In genomic region chr10:75679204-75679603, GRCm38 (mm10) we compare ENCODE assay signal across 26 mouse cellular contexts. TPM values are rescaled to one million over a fixed set of nuclear protein-coding genes. Genes with fewer than 3 reads are reported as not detected.
DNase-seq lines count a peak whose midpoint lies in the region; ATAC-seq and TF ChIP-seq lines count a peak whose summit lies in the region.
"Had no signal": no experiment of that assay in that cellular context is flagged by ENCODE, and none has a peak within 500 bp of the region (broad histone marks: within the 10 kb centered on the region; RNA-seq: fewer than 3 reads in every experiment).

No protein-coding gene starts in this region.

- no peaks in the 10 kb centered on the region; the same call in 1 of the 2 replicates for H3K36me3 ChIP-seq in lung, postnatal 0 days (ENCODE audit: insufficient read depth, low read length)
- H3K36me3 ChIP-seq: forebrain, embryonic 15.5 days had no signal

- no peak for TF ChIP-seq EP300 in lung, postnatal 0 days (IDR thresholded peaks at IDR 0.05)

- no peak for ATAC-seq in lung, postnatal 0 days
- ATAC-seq: forebrain, embryonic 15.5 days; intestine, postnatal 0 days; Patski had no signal

- 0 out of 2 replicates have a peak overlapping the region, but pooled peaks have one; percentile 14 for H3K27ac ChIP-seq in cerebellum, adult 2 months (ENCODE audit: insufficient read depth, low read length)
- H3K27ac ChIP-seq in lung, postnatal 0 days (ENCODE audit: low read length) = peak overlapping the region; percentile 76; the same call in 1 of the 2 replicates
- H3K27ac ChIP-seq: embryonic facial prominence, embryonic 10.5 days; embryonic facial prominence, embryonic 13.5 days; forebrain, embryonic 12.5 days; forebrain, embryonic 15.5 days; heart, embryonic 10.5 days; heart, embryonic 13.5 days; hindbrain, embryonic 12.5 days; hindbrain, embryonic 15.5 days had no signal

- H3K27me3 ChIP-seq in cerebellum, adult 2 months (ENCODE audit: control insufficient read depth, insufficient read depth, low read length) = no peaks in the 10 kb centered on the region
- no peaks in the 10 kb centered on the region for H3K27me3 ChIP-seq in lung, postnatal 0 days (replicated peaks; ENCODE audit: insufficient read depth, low read length)
- H3K27me3 ChIP-seq: embryonic facial prominence, embryonic 13.5 days; forebrain, embryonic 12.5 days; forebrain, embryonic 15.5 days; heart, embryonic 13.5 days; hindbrain, embryonic 12.5 days; hindbrain, embryonic 15.5 days; Patski had no signal

- H3K4me3 ChIP-seq in cerebellum, adult 2 months (replicated peaks; ENCODE audit: insufficient read depth, low read depth, low read length) = no peak overlapping the region
- no peak overlapping the region for H3K4me3 ChIP-seq in lung, postnatal 0 days (ENCODE audit: low read depth, low read length)
- H3K4me3 ChIP-seq: embryonic facial prominence, embryonic 10.5 days; embryonic facial prominence, embryonic 13.5 days; erythroblast, embryonic 14.5 days; forebrain, embryonic 12.5 days; forebrain, embryonic 15.5 days; heart, embryonic 10.5 days; heart, embryonic 13.5 days; hindbrain, embryonic 12.5 days; hindbrain, embryonic 15.5 days had no signal

- TF ChIP-seq POLR2A in cerebellum, adult 2 months (IDR thresholded peaks at IDR 0.05; ENCODE audit: borderline replicate concordance, insufficient read depth, low read length) = no peak

- no peak for TF ChIP-seq CTCF in cerebellum, adult 2 months (IDR thresholded peaks at IDR 0.05; ENCODE audit: borderline replicate concordance, insufficient read depth, low read depth, low read length)
- TF ChIP-seq CTCF in lung, postnatal 0 days (IDR thresholded peaks at IDR 0.05) = no peak

- WGBS in cerebellum, adult 2 months = 83% methylated on average over 6 of the region's 6 CpGs
- 90% methylated on average over 6 of the region's 6 CpGs for WGBS in lung, postnatal 0 days

- H3K9ac ChIP-seq in lung, postnatal 0 days (replicated peaks; ENCODE audit: low read depth) = no peak overlapping the region
- H3K9ac ChIP-seq: embryonic facial prominence, embryonic 13.5 days; forebrain, embryonic 12.5 days; forebrain, embryonic 15.5 days; heart, embryonic 13.5 days; hindbrain, embryonic 12.5 days; hindbrain, embryonic 15.5 days had no signal

- H3K4me1 ChIP-seq in cerebellum, adult 2 months (ENCODE audit: control insufficient read depth, insufficient read depth, low read length) = peaks cover 38% of the 10 kb centered on the region
- H3K4me1 ChIP-seq in lung, postnatal 0 days (ENCODE audit: insufficient read depth, low read depth, low read length) = peaks cover 41% of the 10 kb centered on the region

- no peak overlapping the region for H3K4me2 ChIP-seq in lung, postnatal 0 days (replicated peaks; ENCODE audit: low read depth, low read length)
- H3K4me2 ChIP-seq: embryonic facial prominence, embryonic 13.5 days; forebrain, embryonic 12.5 days; forebrain, embryonic 15.5 days; heart, embryonic 13.5 days; hindbrain, embryonic 12.5 days; hindbrain, embryonic 15.5 days had no signal

- no peak for DNase-seq in cerebellum, adult 2 months
- DNase-seq in cerebellum, adult 8-10 months = no peak
- peak; percentile 87 for DNase-seq in heart, adult 11 months
- no peak for DNase-seq in heart, adult 9 months (ENCODE audit: low spot score in 2 of 2)
- DNase-seq in lung, postnatal 0 days (ENCODE audit: low spot score) = no peak
- no peak for DNase-seq in lung, postnatal 4 days
- DNase-seq: adrenal gland, adult 2 months; adrenal gland, postnatal 14 days; cerebellum, adult 11 months; cerebellum, adult 9-11 months; cerebellum, postnatal 36 days; embryo, embryonic 11 days; gastrocnemius, postnatal 14 days; heart, adult 18-20 months had no signal

- no peaks in the 10 kb centered on the region for H3K9me3 ChIP-seq in lung, postnatal 0 days (ENCODE audit: low read length)
- H3K9me3 ChIP-seq: embryonic facial prominence, embryonic 10.5 days; embryonic facial prominence, embryonic 13.5 days; forebrain, embryonic 12.5 days; forebrain, embryonic 15.5 days; G1E; heart, embryonic 10.5 days; heart, embryonic 13.5 days; hindbrain, embryonic 12.5 days; hindbrain, embryonic 15.5 days had no signal

RNA-seq across cellular contexts. Expression of gene Susd2, which starts 35.4 kb away (rescaled TPM):
- 18.5 and 22.0 TPM in 2 replicates for polyA plus RNA-seq in cerebellum, adult 2 months (2012; rRNA removed)
- 9.3 and 9.4 TPM in 2 replicates for polyA plus RNA-seq in lung, postnatal 0 days (2015; fragmentation: Nextera tagmentation; extraction: Ambion mirVana)
